Mouse (Mus musculus) lung, postnatal 36 days (tissue): ENCODE measurements at regions not wholly inside any gene's neighbourhood (a gene's known extent, or its start where the extent isn't known, plus 50 kb on each side); places are given as distances from the start of the nearest gene placed in this dataset.

Experiments used
- DNase-seq: peaks from one replicate; pipeline ENCODE4 v3.0.0; 2022; ENCODE audit warnings: mixed read lengths

GRCm38 (mm10) chr6:53765302-53765701, 55.3 kb downstream of the Tril start:
- DNase-seq, result no peak

- DNase-seq, result no peak
Observed at GRCm38 (mm10) chr6:53762586-53762985, 58.0 kb downstream of the Tril start.

- peak; percentile 19 for DNase-seq
Observed at GRCm38 (mm10) chr6:53760651-53761058, 60.0 kb downstream of the Tril start.

- DNase-seq, result no peak
Observed at GRCm38 (mm10) chr6:53759686-53760306, 60.8 kb downstream of the Tril start.

GRCm38 (mm10) chr6:53754366-53754765, 66.3 kb downstream of the Tril start:
- DNase-seq, result no peak

- DNase-seq, result no peak
Observed at GRCm38 (mm10) chr6:53750539-53750938, 70.1 kb downstream of the Tril start.
